Mouse (Mus musculus): ENCODE data around the gene Mab21l2.

GRCm38 (mm10) chr3:86538645-86539554 is 9.5 kb downstream of the Mab21l2 start:
- TF ChIP-seq MYOD1 (IDR thresholded peaks at IDR 0.05; ENCODE audit: control insufficient read depth, insufficient read length, low read depth) (no peak), CTCF (IDR thresholded peaks at IDR 0.05; ENCODE audit: control insufficient read depth, insufficient read depth, insufficient read length) (no peak), MAX (IDR thresholded peaks at IDR 0.05) (no peak)
